Mouse (Mus musculus): ENCODE data around the gene Tln1.

GRCm38 (mm10) chr4:43582241-43582640, 19.8 kb upstream of the Tln1 start:
- no peak for TF ChIP-seq POLR2A (IDR thresholded peaks at IDR 0.05; ENCODE audit: insufficient read length, low read depth)
- no peak for TF ChIP-seq MAX (IDR thresholded peaks at IDR 0.05; ENCODE audit: low read depth)
- no peak for TF ChIP-seq USF1 (IDR thresholded peaks at IDR 0.05; ENCODE audit: low read depth)
- TF ChIP-seq MYOD1 (IDR thresholded peaks at IDR 0.05; ENCODE audit: control insufficient read depth in 1 of 3, insufficient read length in 2 of 3, low read depth in 2 of 3): no peak
- no peak for TF ChIP-seq CEBPB (IDR thresholded peaks at IDR 0.05; ENCODE audit: insufficient read depth, poor library complexity, severe bottlenecking)
- TF ChIP-seq TCF12 (IDR thresholded peaks at IDR 0.05; ENCODE audit: insufficient read depth, poor library complexity, severe bottlenecking): no peak
- no peak for TF ChIP-seq POLR2AphosphoS2 (IDR thresholded peaks at IDR 0.05; ENCODE audit: insufficient read length, low read depth)

Measured in myocyte (in vitro differentiated cells).